Mouse (Mus musculus): ENCODE data around the gene Fndc3b.

- TF ChIP-seq GATA1 (IDR thresholded peaks at IDR 0.05; ENCODE audit: low read length) (no peak), TAL1 (IDR thresholded peaks at IDR 0.05; ENCODE audit: low read length) (no peak)
Observed at GRCm38 (mm10) chr3:27475899-27476298, 235.2 kb downstream of the Fndc3b start.
